ENCODE assay signal across 17 mouse cellular contexts in genomic region chr1:69549987-69550386, GRCm38 (mm10).
"Had no signal": no experiment of that assay in that cellular context is flagged by ENCODE, and none has a peak within 500 bp of the region (broad histone marks: within the 10 kb centered on the region; RNA-seq: fewer than 3 reads in every experiment).

No protein-coding gene starts in this region.

- H3K9ac ChIP-seq: neural tube, embryonic 12.5 days; neural tube, embryonic 13.5 days; neural tube, embryonic 15.5 days; stomach, embryonic 15.5 days had no signal

- DNase-seq: retina, postnatal 1 day; right cerebral cortex, adult 18-20 months; right cerebral cortex, postnatal 14 days; right cerebral cortex, postnatal 25 days; right cerebral cortex, postnatal 4 days; spleen, adult 18-20 months; thymus, adult 18-20 months; thymus, adult 2 months; thymus, postnatal 14 days; thymus, postnatal 25 days; thymus, postnatal 36 days; thymus, postnatal 4 days had no signal

- H3K4me3 ChIP-seq: neural tube, embryonic 12.5 days; neural tube, embryonic 13.5 days; neural tube, embryonic 15.5 days; stomach, embryonic 15.5 days had no signal

- H3K36me3 ChIP-seq: neural tube, embryonic 12.5 days; neural tube, embryonic 13.5 days; neural tube, embryonic 15.5 days; stomach, embryonic 15.5 days had no signal

- H3K4me1 ChIP-seq: neural tube, embryonic 12.5 days; neural tube, embryonic 13.5 days; neural tube, embryonic 15.5 days; stomach, embryonic 15.5 days had no signal

- H3K27me3 ChIP-seq: neural tube, embryonic 12.5 days; neural tube, embryonic 13.5 days; neural tube, embryonic 15.5 days; stomach, embryonic 15.5 days had no signal

- H3K9me3 ChIP-seq: neural tube, embryonic 12.5 days; neural tube, embryonic 13.5 days; neural tube, embryonic 15.5 days; stomach, embryonic 15.5 days had no signal

- H3K27ac ChIP-seq: neural tube, embryonic 12.5 days; neural tube, embryonic 13.5 days; neural tube, embryonic 15.5 days; stomach, embryonic 15.5 days; stomach, postnatal 0 days had no signal
